Mouse (Mus musculus): ENCODE measurements around the gene Rnf7.
"Not testable (repeated sequence)": the region's sequence is repeated elsewhere in the genome, so short reads cannot be mapped to it uniquely, and the experiment has no call there.

The Rnf7 gene

DNA sequence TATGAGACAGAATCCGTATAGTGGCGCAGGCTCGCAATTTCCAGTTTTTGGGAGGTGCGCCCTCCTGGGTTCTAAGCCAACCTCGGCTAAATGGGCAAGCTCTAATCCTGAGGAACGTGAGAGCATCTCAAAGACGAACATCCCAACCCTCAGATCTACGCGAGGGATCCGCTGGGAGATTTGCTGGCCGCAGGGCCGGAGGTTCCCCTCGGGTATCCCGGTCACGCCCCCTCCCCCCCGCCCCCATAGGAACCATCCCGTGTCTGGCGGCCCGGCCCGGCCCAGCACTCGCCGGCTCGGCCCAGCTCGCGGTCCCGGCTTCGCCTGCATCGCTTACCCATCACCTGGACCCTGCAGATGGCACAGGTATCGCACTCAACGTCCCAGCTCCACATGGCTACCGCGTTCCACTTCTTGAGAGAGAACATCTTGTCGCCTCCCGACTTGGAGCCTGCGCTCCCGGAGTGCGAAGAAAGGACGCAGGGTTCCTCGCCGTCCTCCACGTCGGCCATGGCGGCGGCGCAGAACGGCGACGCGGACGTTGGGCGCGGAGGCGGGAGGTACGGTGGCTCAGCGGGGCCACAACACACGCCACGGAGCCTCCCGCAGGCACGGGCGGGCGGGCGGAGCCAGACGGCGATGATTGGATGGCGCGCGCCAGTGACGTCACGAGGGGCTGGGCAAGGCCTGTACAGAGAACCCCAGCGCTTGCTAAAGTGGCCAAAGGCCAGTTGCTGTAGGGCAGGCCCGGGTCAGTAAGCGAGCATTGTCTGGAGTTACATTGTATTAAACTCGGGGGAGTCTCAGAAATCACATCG is at the start of gene Rnf7:
Gene Rnf7 (minus strand): TSS at position 605 of the 818 bp plus-strand sequence.
- peak; percentile 98 for DNase-seq (ENCODE audit: low spot score in 2 of 2)

DNA sequence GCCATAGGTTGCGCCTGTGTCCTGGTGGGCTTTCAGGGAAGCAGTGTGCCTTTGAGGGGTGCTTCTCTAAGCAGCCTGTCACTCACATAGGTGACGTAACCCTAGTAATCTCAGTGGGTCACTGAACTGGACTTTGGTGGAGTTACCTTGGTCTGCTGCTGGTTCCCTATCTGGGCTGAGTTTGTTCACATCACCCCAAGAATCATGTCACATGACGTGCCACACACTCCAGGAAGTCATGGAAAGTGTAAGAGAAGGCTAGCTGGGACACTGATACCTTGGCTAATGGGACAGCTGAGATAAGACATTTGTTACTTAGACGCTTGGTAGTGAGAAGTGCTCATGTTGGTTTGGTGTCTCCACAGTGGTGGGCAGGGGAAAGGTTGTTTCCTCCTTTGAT is 47.5 kb upstream of the Rnf7 start:
- DNase-seq (ENCODE audit: low spot score in 2 of 2), result no peak

DNA sequence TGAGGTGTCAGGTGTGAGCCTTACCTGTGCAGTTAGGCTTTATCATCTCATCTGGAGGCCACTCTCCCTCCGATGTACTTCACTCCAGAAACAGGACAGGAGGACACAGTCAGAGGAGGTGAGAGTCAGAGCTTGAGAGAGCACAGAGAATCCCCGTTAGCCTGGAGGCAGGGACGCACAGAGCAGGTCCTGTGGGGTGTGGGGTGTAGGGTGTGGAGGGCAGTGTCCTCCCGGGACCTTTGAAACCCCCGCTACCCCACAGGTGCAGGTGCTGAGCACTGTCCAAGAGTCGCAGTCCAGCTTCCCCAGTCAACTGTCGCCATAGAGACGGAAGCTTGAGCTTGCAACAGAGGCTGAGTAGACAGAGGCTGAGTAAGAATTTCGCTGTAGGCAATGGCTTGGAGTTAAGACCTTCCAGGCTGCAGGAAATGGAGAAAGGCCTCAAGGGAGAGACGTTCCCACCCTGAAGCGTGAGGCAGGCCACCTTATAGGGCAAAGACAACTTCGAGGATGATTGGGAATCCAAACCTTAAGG is 46.6 kb upstream of the Rnf7 start, which contains the start of gene Gm28729:
Gene Gm28729 (minus strand): TSS at position 293 of the 535 bp plus-strand sequence.
- no peak for DNase-seq (ENCODE audit: low spot score in 2 of 2)

DNA sequence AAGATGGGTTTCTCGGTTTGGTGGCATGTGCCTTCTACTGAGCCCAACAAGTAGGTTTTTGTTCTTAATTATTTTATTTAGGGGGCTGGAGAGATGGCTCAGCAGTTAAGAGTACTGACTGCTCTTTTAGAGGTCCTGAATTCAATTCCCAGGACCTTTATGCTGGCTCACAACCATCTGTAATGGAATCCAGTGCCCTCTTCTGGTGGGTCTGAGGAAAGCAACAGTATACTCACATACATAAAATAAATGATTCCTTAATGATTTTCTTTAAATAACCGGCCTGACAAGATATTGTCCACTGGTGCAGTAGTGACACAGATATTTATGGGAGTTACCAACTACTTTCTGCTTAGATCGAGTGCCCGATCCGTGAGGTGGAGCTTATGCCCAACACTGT is 44.7 kb upstream of the Rnf7 start:
- DNase-seq (ENCODE audit: low spot score in 2 of 2), result no peak

GRCm38 (mm10) chr9:96521574-96521973 is 43.1 kb upstream of the Rnf7 start:
- DNase-seq (ENCODE audit: low spot score in 2 of 2), result not testable (repeated sequence)

- peak in 1 of 2 experiments; percentile 21 for DNase-seq (ENCODE audit: low spot score in 2 of 2)
Measured at GRCm38 (mm10) chr9:96517429-96517828, 39.0 kb upstream of the Rnf7 start.

GRCm38 (mm10) chr9:96516806-96517205 is 38.3 kb upstream of the Rnf7 start:
- no peak for DNase-seq (ENCODE audit: low spot score in 2 of 2)

DNA sequence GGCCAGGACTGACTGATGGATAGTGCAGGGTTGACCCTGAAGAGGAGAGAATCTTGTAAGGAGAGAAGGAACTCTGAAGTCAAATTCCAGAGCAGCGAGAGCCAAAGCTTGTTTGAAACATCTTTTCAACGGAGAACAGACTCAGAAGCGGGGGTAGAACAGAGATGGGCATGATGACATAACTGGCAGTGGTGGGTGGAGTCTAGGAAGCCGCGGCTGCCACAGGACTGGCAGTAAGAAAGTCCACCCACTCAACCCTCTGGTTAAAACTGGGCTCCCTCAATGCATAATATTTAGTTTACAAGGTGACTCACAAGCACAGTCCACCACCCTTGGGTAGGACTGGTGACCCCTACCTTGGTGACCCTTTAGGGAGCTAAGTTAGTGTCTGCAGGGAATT is 37.3 kb upstream of the Rnf7 start:
- no peak for DNase-seq (ENCODE audit: low spot score in 2 of 2)

DNA sequence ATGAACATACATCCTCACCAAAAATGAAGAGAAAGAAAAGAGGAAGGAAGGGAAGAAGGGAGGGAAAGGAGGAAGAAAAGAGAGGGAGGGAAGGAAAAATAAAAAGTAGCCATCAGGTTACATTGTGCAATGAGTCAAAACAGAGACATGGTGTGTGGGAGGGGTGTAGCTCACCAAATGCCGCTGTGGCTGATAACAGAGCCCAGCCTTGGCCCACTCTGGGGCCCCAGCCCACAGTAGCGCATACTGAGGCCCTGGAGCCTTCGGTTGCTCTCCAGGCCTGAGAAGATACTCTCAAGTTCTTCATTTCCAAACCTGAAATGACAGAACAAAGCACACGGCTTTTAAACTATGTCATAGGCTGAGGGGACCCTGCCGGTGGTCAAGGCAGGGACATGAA is 35.8 kb upstream of the Rnf7 start:
- DNase-seq (ENCODE audit: low spot score in 2 of 2), result no peak

DNA sequence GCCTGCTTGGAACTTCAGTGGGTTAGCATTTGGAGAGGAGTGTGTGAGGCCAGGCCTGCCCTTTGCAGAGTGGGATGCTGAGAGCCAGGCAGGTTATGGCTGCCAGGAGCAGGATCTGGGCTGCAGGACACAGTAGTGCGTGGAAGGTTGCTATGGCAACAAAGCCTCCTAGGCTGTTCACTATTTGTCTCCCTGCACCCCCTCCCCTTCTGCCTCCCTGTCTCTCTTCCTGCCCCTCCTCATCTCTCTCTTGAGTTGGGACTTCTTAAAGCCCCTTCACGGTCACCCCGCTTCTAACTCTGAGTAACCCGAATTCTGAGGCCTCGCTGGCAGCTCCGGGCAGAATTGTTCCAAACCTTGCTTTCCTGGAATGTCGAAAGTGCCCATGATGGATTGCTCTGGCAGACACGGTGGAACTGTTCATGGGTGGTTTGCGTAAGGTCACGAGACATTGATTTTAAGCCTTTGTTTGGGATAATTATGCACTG is 27.6 kb upstream of the Rnf7 start:
- no peak for DNase-seq (ENCODE audit: low spot score in 2 of 2)

DNA sequence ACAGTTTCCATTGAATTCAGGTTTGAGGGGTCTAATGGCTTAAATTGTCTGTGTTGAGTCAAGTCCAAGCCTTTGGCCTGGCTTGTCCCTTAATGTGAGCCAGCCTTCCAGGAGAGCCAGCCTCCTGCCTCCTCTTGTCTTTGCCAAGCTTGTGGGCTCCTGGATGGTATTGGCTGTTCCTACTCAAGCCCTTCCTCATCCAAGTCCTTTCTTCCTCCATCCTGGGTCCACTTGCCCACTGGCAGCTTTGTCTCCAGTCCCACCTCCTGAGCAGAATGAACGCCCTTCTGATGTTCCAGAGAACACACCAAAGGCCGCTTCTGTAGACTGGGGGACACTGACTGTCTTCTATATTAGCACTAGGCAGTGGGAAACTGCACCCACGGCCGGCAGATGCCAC is 26.7 kb upstream of the Rnf7 start:
- DNase-seq (ENCODE audit: low spot score in 2 of 2), result no peak

GRCm38 (mm10) chr9:96504116-96504895 is 25.8 kb upstream of the Rnf7 start:
- DNase-seq (ENCODE audit: low spot score in 2 of 2), result no peak

- DNase-seq (ENCODE audit: low spot score in 2 of 2), result no peak
Measured at GRCm38 (mm10) chr9:96502856-96503610, 24.6 kb upstream of the Rnf7 start.

GRCm38 (mm10) chr9:96501217-96501616 is 22.7 kb upstream of the Rnf7 start:
- no peak for DNase-seq (ENCODE audit: low spot score in 2 of 2)

- DNase-seq (ENCODE audit: low spot score in 2 of 2), result no peak
Measured at GRCm38 (mm10) chr9:96493212-96493611, 14.7 kb upstream of the Rnf7 start.

GRCm38 (mm10) chr9:96491810-96492209 is 13.3 kb upstream of the Rnf7 start:
- DNase-seq (ENCODE audit: low spot score in 2 of 2), result peak; percentile 9 to 67

DNA sequence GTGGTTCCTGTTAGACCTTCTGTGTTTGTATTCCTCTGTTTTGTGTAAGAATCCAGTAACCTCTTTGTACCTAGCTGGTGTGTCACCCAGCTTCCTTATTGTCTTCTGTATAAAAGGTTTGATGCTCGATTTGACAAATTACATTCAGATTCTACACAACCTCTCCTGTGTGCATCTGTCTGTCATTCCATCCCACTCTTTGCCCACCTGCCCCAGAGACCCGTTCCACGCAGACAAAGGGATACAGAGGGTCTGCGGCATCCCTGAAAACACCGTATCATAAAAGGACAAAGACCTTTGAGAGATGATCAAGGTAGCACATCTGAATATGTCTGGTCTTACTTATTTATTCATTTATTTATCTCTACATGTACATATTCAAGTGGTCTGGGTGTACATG is 9.4 kb upstream of the Rnf7 start:
- DNase-seq (ENCODE audit: low spot score in 2 of 2), result not testable (repeated sequence)

DNA sequence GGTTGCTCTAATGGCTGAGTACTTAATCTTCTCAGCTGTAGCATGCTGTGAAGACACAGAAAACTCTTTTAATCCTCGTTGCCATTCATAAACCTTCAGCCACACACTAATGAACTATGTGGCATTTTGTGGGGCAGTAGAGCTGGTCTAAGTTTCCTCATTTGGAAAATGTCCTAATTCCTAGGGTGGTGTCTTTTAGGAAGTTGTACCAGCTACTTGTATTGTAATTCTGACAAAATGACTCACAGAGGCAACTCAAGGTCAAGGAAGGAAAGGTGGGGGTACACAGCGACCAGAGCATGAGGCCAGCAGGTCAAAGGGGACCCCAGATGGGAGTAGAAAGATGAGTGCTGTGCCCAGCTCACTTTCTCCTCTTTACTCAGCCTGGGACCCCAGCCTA is 5.2 kb upstream of the Rnf7 start:
- no peak for DNase-seq (ENCODE audit: low spot score in 2 of 2)

DNA sequence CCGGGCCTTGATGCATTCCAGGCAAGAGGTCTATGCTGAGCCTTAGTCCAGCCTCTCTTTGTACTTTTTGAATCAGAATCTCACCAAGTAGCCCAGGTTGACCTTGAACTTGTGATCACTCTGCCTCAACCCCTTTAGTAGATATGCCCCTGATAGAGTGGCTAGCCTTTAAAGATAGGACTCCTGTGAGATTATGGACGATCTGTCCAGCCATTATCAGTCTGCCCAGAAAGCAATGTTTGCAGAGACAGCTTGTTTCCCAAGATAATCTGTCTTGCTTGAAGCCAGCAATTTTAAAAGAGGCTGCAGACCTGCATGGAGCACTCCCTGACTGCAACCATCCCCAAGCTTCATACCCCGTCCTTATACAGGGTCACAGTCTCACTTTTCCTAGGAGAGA is 4.6 kb upstream of the Rnf7 start:
- no peak for DNase-seq (ENCODE audit: low spot score in 2 of 2)

- no peak for DNase-seq (ENCODE audit: low spot score in 2 of 2)
Measured at GRCm38 (mm10) chr9:96472356-96472755, 6.1 kb downstream of the Rnf7 start.

DNA sequence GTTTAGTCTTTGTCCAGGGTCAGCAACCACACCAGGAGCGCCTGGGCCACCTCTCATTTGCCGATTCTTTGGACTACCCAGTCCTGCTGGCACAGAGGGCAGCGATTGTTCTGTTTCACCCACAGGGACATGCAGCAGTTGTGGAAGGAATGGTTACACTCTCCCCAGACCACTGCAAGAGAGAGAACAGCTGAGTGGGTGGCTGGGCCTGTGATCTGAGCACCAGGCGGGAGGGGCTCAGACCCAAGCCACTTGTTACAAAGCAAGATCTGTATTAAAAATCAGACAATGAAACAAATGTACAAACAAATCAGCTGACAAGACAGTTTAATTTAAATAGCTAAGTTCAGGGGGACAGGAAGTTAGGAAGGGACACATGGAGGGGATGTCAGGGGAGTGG is 6.8 kb downstream of the Rnf7 start:
- not testable (repeated sequence) for DNase-seq (ENCODE audit: low spot score in 2 of 2)

All from thymus, postnatal 10 days (tissue).